Mouse (Mus musculus) midbrain, embryonic 11.5 days (tissue): Measurements from ENCODE around the gene Cebpa. TPM values are rescaled to one million over a fixed set of nuclear protein-coding genes. Genes with fewer than 3 reads are reported as not detected.

Experiments used
- ATAC-seq: fragments of 200-750 bp; cut with Nextera tagmentation; 2 replicates; pipeline ENCODE4 v1.8.0; 2017; ENCODE audit warnings: moderate TSS enrichment, moderate library complexity; ENCODE audit not compliant: low FRiP score
- DNase-seq: peaks from one replicate; pipeline ENCODE4 v3.0.0; 2015; ENCODE audit warnings: low spot score; ENCODE audit errors: missing footprints
- H3K27ac ChIP-seq: fragments of 300-500 bp; sonication (generic); 2 replicates; pipeline ENCODE4 v1.5.1; 2014; ENCODE audit warnings: low read depth, low read length
- H3K27me3 ChIP-seq: fragments of 300-500 bp; sonication (generic); 2 replicates; pipeline ENCODE4 v1.6.1; 2014; ENCODE audit warnings: mild to moderate bottlenecking, low read length, moderate library complexity, mixed read lengths; ENCODE audit not compliant: control insufficient read depth, insufficient read depth
- H3K36me3 ChIP-seq: fragments of 300-500 bp; sonication (generic); 2 replicates; pipeline ENCODE4 v1.6.1; 2014; ENCODE audit warnings: mild to moderate bottlenecking, low read length, moderate library complexity, mixed read lengths; ENCODE audit not compliant: control insufficient read depth, insufficient read depth
- H3K4me1 ChIP-seq: fragments of 300-500 bp; sonication (generic); 2 replicates; pipeline ENCODE4 v1.6.1; 2014; ENCODE audit warnings: low read length; ENCODE audit not compliant: control insufficient read depth, insufficient read depth
- H3K4me2 ChIP-seq: fragments of 300-500 bp; sonication (generic); 2 replicates; pipeline ENCODE4 v1.6.1; 2014; ENCODE audit warnings: mild to moderate bottlenecking, moderate library complexity
- H3K4me3 ChIP-seq: fragments of 300-500 bp; sonication (generic); 2 replicates; pipeline ENCODE4 v1.5.1; 2014; ENCODE audit warnings: low read depth, low read length
- H3K9ac ChIP-seq: fragments of 300-500 bp; sonication (generic); 2 replicates; pipeline ENCODE4 v1.6.1; 2014; ENCODE audit warnings: low read length
- H3K9me3 ChIP-seq: fragments of 300-500 bp; sonication (generic); 2 replicates; pipeline ENCODE4 v1.6.1; 2016; ENCODE audit warnings: low read length; ENCODE audit not compliant: control insufficient read depth
- WGBS: fragments of 180-500 bp; shearing (Covaris S2); extraction: QIAGEN DNeasy Blood & Tissue Kit; methylation state at CpG from one replicate; pipeline ENCODE4 v1.1.7; 2014; 5-methylcytosine and 5-hydroxymethylcytosine counted together
- polyA plus RNA-seq: library from polyadenylated mRNA; unstranded; fragments of >200 nt; fragmentation: Nextera tagmentation; extraction: Ambion mirVana; gene quantifications from 2 replicates; pipeline ENCODE4 v1.2.1, GENCODE M21; 2014

Cebpa gene
- polyA plus RNA-seq, 1 experiment from 2014 or later: 0.60 TPM

DNA sequence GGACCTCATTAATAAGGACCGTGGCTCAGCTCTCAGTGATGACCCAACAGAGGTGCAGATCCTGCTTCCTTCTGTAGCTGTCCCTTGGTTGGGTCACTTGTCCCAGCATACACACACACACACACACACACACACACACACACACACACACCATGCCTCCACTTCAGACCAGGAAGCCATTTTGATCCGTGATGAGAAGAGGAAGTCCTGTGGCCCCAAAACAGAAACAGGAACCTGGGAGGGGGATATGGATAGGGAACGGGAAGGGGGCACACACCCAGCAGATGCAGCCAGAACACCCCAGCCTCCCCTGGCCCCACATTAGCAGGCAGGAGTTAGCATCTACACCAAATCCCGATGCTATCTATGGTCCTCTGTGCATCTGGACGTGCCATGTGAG, 31.8 kb downstream of the Cebpa start:
- no peaks in the 10 kb centered on the region for H3K27me3 ChIP-seq
- H3K9me3 ChIP-seq: no peaks in the 10 kb centered on the region
- H3K27ac ChIP-seq: no peak overlapping the region
- no peak overlapping the region for H3K4me2 ChIP-seq
- H3K4me3 ChIP-seq: no peak overlapping the region
- H3K9ac ChIP-seq: no peak overlapping the region
- H3K4me1 ChIP-seq: no peaks in the 10 kb centered on the region
- no peak for DNase-seq
- no peaks in the 10 kb centered on the region for H3K36me3 ChIP-seq
- 83% methylated on average over 5 of the region's 5 CpGs for WGBS
- ATAC-seq: no peak

- H3K36me3 ChIP-seq: no peaks in the 10 kb centered on the region
- no peak overlapping the region for H3K27ac ChIP-seq
- no peaks in the 10 kb centered on the region for H3K4me1 ChIP-seq
- WGBS: 77% methylated on average over 12 of the region's 12 CpGs
- ATAC-seq (no peak), DNase-seq (no peak)
- H3K27me3 ChIP-seq: no peaks in the 10 kb centered on the region
- no peak overlapping the region for H3K4me2 ChIP-seq
- no peaks in the 10 kb centered on the region for H3K9me3 ChIP-seq
- no peak overlapping the region for H3K9ac ChIP-seq
- no peak overlapping the region for H3K4me3 ChIP-seq
Observed at GRCm38 (mm10) chr7:35154449-35154848, 35.4 kb downstream of the Cebpa start.

DNA sequence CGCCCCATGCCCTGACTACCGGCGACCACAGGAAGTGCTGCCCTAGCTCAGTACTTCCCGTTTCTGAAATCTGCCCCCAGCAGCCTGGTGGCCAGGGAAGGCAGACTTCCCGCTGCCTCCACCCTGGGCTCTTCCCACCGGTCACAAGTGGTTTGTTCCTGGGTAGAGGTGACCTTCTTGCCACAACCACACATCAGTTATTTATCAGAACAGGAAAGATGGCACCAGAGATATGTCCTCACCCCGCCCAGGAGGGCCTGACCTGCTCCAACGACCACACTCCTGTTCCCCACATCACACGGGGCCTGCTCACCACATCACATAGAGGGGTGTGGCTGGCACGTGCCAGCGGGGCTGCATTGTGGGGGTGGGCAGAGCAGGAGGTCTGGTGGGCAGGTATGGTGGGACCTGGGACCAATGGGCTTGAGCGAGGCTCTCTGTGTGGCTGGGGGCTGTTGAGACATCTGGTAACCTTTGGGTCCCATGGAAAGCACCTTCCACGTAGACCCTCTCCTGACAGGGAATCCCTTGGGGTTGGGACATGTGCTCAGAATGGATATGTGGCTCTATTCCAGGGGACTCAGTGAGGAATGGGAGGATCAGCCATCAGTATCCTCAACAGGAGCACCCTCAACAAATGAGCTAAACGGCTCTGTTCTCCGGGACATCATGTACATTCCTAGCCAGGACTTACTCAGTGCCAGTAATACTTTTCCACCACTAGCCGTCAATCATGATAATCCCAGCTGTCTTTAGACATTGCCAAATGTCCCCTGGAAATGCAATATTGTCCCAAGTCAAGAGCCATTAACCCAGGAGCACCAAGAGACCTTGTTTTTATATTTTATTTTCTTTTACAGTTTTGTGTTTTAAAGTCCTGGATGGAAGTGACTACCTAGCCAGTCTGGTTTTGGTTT, 37.7 kb downstream of the Cebpa start:
- Histone ChIP-seq H3K4me1 (no peaks in the 10 kb centered on the region), H3K27ac (no peak overlapping the region), H3K27me3 (no peaks in the 10 kb centered on the region), H3K36me3 (no peaks in the 10 kb centered on the region), H3K4me3 (no peak overlapping the region), H3K9ac (no peak overlapping the region), H3K4me2 (no peak overlapping the region), H3K9me3 (no peaks in the 10 kb centered on the region)
- WGBS: 77% methylated on average over 16 of the region's 16 CpGs
- DNase-seq (no peak), ATAC-seq (no peak)

DNA sequence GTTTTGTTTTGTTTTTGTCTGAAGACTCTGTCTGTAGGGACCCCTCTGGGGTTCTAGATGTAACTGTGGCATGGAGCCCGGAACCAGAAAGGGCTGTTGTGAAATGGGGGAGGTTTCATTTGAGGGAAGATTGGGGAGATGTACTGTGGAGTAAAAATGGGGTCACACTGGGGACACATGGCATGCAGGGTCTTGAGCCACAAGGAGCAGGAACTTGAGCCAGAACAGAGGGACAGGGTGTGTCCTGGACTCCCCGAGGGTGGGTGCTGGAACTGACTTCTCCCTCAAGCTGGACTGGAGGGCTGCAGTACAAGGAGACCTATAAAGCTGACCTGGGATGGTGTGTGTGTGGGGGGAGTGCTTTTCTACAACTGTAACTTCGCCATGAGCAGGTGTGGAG, 38.4 kb downstream of the Cebpa start:
- ATAC-seq: no peak
- Histone ChIP-seq H3K9ac (no peak overlapping the region), H3K27ac (no peak overlapping the region), H3K4me2 (no peak overlapping the region), H3K36me3 (no peaks in the 10 kb centered on the region), H3K4me3 (no peak overlapping the region), H3K27me3 (no peaks in the 10 kb centered on the region), H3K4me1 (no peaks in the 10 kb centered on the region), H3K9me3 (no peaks in the 10 kb centered on the region)
- no peak for DNase-seq
- WGBS: 77% methylated on average over 3 of the region's 3 CpGs

DNA sequence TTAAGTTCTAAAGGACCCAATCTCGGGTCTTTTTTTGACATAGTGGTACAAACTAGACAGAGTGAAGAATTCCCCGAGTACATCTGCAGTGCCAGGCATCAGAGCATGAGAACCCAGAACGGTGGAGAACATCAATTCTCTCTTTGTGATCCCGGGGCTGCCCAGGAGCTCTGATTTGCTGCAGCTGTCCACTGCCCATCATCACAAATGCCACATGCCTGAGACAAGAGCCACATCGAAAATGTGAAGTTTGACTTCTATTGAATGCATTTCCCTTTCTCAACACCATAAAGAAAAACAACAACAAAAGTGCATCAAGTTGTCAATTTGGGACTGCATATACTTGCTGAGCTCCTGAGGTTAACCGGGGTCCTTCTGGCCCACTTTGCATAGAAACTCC, 43.4 kb downstream of the Cebpa start:
- Histone ChIP-seq H3K4me1 (no peaks in the 10 kb centered on the region), H3K9me3 (no peaks in the 10 kb centered on the region), H3K36me3 (no peaks in the 10 kb centered on the region), H3K27me3 (no peaks in the 10 kb centered on the region), H3K9ac (no peak overlapping the region), H3K4me2 (no peak overlapping the region), H3K27ac (no peak overlapping the region), H3K4me3 (no peak overlapping the region)
- WGBS: 84% methylated on average over 6 of the region's 6 CpGs
- ATAC-seq (no peak), DNase-seq (no peak)

DNA sequence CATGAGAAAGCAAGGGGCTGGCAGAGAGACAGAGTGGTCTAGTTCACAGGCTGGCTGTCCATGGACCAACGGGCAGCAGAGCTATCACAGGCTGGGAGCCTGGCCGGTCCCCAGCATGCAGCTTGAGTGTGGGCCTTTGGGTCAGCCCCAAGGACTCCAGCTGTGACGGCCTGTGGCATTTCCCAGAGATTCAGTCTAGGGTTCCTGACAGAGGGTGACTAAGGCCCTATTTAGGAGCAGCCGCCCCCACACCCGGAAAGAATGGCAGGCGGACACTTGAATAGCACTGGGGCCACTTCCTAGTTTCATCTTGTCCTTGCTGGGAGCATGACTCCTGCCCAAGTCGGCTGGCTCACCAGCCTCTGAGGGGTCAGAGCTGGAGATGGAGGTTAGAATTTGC, 44.5 kb downstream of the Cebpa start:
- 74% methylated on average over 7 of the region's 7 CpGs for WGBS
- H3K4me3 ChIP-seq: no peak overlapping the region
- H3K9me3 ChIP-seq: no peaks in the 10 kb centered on the region
- ATAC-seq (no peak), DNase-seq (no peak)
- no peak overlapping the region for H3K4me2 ChIP-seq
- H3K9ac ChIP-seq: no peak overlapping the region
- no peaks in the 10 kb centered on the region for H3K4me1 ChIP-seq
- H3K36me3 ChIP-seq: no peaks in the 10 kb centered on the region
- H3K27ac ChIP-seq: no peak overlapping the region
- no peaks in the 10 kb centered on the region for H3K27me3 ChIP-seq

GRCm38 (mm10) chr7:35164131-35164530, 45.0 kb downstream of the Cebpa start:
- Histone ChIP-seq H3K9ac (no peak overlapping the region), H3K27ac (no peak overlapping the region), H3K4me2 (no peak overlapping the region), H3K36me3 (no peaks in the 10 kb centered on the region), H3K9me3 (no peaks in the 10 kb centered on the region), H3K27me3 (no peaks in the 10 kb centered on the region), H3K4me1 (no peaks in the 10 kb centered on the region), H3K4me3 (no peak overlapping the region)
- ATAC-seq (no peak), DNase-seq (no peak)
- 88% methylated on average over 6 of the region's 6 CpGs for WGBS

GRCm38 (mm10) chr7:35166988-35167387, 47.9 kb downstream of the Cebpa start:
- Histone ChIP-seq H3K4me1 (no peaks in the 10 kb centered on the region), H3K27ac (no peak overlapping the region), H3K27me3 (peaks cover 2% of the 10 kb centered on the region; the same call in 1 of the 2 replicates), H3K4me3 (no peak overlapping the region), H3K9ac (no peak overlapping the region), H3K9me3 (no peaks in the 10 kb centered on the region), H3K36me3 (no peaks in the 10 kb centered on the region), H3K4me2 (no peak overlapping the region)
- no peak for DNase-seq
- no peak for ATAC-seq
- WGBS: 83% methylated on average over 5 of the region's 5 CpGs

- peaks cover 2% of the 10 kb centered on the region; the same call in 1 of the 2 replicates for H3K27me3 ChIP-seq
- H3K4me3 ChIP-seq: no peak overlapping the region
- no peak for DNase-seq
- H3K4me2 ChIP-seq: no peak overlapping the region
- WGBS: 59% methylated on average over 2 of the region's 2 CpGs
- no peaks in the 10 kb centered on the region for H3K36me3 ChIP-seq
- no peaks in the 10 kb centered on the region for H3K9me3 ChIP-seq
- ATAC-seq: no peak
- H3K27ac ChIP-seq: no peak overlapping the region
- no peak overlapping the region for H3K9ac ChIP-seq
- H3K4me1 ChIP-seq: no peaks in the 10 kb centered on the region
Observed at GRCm38 (mm10) chr7:35167925-35168324, 48.8 kb downstream of the Cebpa start.
